Mouse (Mus musculus): Measurements from ENCODE around the gene Wwox.

The Wwox gene

DNA sequence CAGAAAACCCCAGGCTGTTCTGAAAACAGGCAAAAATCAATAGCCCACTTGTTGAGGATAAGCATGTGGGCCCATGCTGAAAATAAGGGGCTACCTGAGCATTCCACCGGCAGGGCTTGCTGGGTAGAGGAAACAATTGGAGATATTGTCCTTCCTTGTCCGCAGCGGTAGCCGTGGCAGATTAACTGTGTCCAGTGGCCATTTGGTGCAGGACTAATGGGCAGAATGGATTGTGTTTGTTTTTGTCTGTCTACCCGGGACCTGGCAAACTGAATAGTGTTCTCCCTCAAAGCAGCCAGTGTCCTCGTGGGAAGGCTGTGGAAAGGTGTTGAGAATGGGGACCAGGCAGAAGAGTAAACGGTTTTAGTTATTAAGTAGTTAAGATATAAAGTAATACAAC, 416.4 kb downstream of the Wwox start:
- no peak for ATAC-seq (ENCODE audit: low TSS enrichment)

DNA sequence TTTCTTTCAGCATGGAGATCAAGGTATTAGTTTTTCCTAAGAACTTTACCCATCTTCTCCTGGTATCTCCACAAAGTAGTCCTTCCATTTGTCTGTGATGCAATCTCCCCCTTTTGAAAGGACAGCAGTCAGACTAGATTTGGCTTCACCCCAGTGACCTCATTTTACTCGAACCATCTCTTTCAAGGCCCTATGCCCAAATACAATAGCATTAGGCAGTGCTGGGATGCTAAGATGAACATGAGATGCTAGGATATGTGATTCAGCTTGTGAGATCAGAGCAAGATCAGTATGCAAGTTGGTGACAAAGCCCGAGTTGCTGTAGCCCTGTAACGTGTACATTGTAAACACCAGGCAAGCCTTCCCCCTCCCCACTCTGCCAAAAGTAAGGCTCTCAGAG, 426.5 kb downstream of the Wwox start:
- no peak for ATAC-seq (ENCODE audit: low TSS enrichment)

- ATAC-seq (ENCODE audit: low TSS enrichment), result no peak
Measured at GRCm38 (mm10) chr8:114869321-114869720, 429.9 kb downstream of the Wwox start.

- no peak for ATAC-seq (ENCODE audit: low TSS enrichment)
Measured at GRCm38 (mm10) chr8:114870410-114870809, 431.0 kb downstream of the Wwox start.

DNA sequence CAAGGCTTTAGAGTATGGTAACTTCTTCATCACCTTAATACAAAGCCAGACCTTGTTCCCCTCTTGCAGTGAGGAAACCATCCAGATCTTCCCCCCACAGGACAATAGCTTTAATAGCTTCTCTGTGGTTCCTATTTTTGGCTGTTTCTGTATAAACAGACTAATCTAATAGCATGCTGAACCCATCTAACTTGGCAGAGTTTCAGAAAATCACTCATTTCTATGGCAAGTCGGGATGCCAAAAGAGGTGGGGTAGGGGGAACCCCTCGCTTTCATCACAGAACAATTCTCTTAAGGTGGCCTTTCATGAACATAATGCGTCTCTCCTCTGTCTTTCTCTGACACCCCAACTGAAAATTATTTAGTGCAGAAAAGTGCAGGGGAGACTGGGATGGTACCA, 433.0 kb downstream of the Wwox start:
- ATAC-seq (ENCODE audit: low TSS enrichment), result no peak

DNA sequence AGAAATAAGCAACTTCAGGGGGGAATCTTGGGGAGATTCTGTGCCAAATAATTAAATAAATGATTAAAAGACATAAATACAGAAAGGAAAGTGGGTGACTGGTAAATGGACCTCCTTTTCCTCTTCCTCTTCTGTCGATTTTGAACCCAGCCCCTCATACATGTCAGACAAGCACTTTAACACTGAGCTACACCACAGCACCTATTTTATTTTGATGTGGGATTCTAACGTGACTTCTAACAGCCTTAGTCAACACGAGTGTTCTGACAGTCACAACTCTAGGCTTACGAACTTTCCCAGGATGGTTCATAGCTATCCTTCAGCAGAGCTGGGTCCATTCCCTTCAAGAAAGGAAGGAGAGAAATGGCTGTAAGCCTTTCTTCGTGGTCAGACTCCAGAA, 435.7 kb downstream of the Wwox start:
- no peak for ATAC-seq (ENCODE audit: low TSS enrichment)

GRCm38 (mm10) chr8:114876161-114876611, 436.7 kb downstream of the Wwox start:
- no peak for ATAC-seq (ENCODE audit: low TSS enrichment)

GRCm38 (mm10) chr8:114876696-114877206, 437.3 kb downstream of the Wwox start:
- no peak for ATAC-seq (ENCODE audit: low TSS enrichment)

DNA sequence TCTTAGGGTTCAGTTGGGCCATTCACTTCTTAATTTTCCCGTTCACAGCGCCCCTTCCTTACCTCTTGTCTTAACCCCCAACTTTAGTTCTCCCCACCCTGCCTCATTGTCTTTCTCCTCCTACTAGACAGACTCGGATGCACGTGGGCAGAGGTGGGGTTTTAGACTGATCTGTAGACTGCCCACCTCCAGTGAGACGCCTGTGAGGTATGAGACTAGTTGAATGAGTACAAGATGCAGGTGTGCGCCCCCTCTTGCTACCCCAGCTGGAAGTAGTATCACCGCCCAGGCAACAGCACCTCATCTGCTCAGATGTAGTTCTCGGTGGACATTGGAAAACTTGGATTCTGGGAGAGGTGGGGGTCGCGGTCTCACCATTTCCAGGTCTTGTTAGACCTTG, 437.8 kb downstream of the Wwox start:
- no peak for ATAC-seq (ENCODE audit: low TSS enrichment)

DNA sequence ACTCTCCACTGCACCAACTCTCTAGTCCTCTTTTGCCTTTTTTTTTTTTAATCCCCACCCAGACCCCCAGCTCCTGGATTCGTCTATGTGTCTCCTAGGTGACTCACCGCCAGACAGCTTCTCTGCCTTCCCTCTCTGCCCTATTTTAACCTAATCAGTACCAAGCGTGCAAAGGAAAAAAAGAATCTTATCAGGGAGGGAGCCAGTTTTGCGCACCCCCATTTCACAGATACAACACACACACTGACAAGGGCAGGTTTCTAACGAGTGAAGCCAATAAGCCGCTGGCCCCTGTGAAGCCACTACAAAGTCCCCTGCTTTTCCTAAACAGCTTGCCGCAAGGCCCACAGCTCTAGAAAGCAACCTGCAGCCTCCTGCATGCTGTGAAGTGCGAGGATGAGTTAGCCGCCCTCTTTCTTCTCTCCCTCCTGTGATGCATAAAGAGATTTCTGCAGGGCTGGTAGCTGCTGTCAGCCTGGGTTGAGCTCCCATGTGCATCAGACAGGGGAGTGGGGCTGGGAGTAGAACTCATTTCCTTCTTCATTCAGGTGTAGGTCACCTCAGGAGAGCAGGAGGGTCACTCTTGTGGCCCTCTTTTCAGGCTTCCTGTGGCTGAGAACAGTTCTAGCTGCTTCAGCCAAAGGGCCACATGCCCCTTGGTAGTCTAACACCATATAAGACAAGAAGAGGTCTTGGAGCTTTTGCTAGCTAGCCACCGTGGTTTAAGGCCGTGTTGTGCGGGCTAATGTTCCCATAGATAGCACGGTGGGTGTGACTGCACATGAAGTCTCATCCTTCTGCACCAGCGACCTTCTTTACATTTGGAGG, 439.2 kb downstream of the Wwox start:
- ATAC-seq (ENCODE audit: low TSS enrichment), result no peak

DNA sequence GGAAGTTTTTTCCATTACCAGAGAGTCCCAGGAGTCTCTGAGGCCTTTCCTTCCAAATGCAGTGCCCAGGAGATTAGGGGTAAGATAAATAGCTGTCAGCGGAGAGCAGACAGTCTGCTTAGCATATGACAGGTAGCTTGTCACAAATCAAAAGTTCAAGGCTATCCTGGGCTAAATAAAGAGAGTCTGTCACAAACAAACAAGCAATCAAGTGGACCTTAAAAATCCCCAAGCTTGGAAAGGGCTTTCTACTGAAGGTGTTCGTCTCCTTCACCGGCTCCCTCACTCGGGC, 439.8 kb downstream of the Wwox start:
- ATAC-seq (ENCODE audit: low TSS enrichment), result no peak

DNA sequence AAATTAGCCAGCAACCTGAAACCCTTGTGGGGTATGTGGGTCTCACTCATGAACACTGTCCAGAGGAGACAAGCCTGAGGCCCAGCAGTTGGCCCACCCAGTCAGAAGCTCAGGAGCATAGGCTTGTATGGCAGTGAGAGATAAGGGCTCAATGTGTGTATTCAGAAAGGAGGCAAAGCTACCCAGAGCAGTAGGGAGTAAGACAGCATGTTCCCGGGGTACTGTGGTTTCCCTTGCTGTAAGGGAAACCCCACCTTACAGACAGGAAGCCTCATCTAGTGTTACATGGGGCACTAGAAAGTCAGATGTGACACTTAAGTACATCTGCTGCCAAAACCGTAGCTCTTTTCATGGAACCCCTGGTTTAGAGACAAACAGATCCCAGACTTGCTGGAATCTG, 440.2 kb downstream of the Wwox start:
- ATAC-seq (ENCODE audit: low TSS enrichment), result no peak

DNA sequence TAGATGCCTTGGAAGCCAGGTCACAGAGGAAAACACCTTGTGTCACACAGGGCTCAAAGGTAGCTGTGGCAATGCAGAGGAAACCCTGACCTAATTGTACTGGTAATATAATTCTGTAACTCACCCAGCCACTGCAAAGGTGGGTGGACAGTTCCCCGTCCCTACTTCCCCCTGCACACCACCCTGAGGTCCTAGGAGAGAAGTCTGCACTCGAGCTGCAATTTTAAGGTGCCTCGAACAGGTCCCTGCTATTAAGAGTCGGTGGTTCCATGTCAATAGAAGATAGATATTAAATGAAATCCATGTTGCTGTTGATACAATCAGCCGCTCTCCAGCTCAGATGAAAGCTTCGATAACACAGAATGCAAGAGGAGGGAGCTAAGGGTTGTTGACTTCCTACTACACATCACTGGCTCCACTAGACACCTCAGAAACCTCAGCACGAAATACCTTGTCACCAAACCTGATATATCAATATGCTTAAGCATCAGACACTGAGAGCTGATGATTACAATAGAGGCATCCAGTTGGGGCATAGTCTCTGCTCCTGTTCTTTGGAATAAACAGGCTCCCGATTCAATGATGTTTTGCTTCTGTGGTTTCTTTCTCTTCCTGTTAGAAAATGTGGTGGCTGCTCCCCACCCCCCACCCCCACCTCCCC, 441.1 kb downstream of the Wwox start:
- no peak for ATAC-seq (ENCODE audit: low TSS enrichment)

DNA sequence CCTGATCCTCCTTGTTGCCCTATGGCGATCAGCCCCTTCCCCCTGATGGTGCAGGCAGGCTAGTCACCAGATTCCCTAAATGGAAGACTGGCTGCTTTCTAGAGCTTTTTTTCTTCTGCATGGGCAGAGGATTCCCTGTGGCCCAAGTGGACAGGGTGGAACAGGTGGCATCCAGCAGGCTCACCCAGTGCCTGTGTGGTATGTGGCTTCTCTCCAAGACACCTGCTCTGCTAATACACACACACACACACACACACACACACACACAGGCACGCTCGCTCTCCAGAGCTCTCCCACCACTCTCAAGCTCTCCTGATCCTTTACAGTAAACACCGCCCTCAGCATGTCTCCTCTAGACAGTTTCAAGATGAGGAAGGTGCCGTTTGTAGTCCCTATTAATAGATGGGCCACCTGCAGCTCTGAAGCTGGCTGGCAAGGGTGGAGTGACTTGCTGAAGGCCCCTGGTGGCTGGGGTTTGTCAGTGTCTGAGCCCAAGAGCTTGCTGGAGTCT, 442.5 kb downstream of the Wwox start:
- no peak for ATAC-seq (ENCODE audit: low TSS enrichment)

DNA sequence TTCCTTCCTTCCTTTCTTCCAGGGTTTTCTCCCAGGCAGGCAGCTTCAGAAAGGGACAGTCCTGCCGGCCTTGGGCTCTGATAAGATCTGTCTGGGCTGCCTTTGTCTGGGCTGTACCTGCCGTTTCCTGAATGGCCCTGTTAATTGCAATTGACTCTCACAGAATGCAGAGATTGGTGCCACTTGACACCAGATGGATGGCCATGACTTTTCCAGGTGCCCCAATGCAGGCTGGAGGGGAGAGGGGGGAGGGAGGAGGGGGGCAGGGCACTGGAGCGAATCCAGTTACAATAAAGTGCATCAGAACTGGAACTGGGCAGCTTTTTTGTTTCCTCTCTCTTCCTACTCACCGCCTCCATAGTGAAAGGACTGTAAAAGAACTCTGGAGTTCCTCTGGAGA, 443.0 kb downstream of the Wwox start:
- ATAC-seq (ENCODE audit: low TSS enrichment), result no peak

GRCm38 (mm10) chr8:114882936-114883606, 443.6 kb downstream of the Wwox start:
- ATAC-seq (ENCODE audit: low TSS enrichment), result no peak

DNA sequence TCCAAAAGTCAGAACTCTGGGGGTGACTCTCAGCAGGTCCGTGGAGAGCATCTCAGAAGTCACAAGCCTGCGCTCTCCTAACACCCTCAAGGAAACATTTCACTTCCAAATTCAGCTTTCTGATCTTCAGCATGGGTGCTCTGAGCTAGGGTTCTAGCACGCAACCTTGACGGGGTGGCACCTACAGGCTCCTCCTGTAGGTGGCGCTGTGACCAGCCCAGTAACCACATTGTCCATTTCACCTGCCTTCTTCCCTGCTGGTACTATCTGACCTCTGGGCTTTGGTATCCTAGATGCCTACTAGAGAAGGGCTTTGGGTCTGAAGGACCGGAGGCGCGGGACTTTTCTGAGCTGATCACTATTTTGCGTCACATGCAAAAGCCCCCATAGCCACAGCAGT, 444.5 kb downstream of the Wwox start:
- no peak for ATAC-seq (ENCODE audit: low TSS enrichment)

- no peak for ATAC-seq (ENCODE audit: low TSS enrichment)
Measured at GRCm38 (mm10) chr8:114885026-114885592, 445.7 kb downstream of the Wwox start.

- no peak for ATAC-seq (ENCODE audit: low TSS enrichment)
Measured at GRCm38 (mm10) chr8:114888388-114888787, 448.9 kb downstream of the Wwox start.

DNA sequence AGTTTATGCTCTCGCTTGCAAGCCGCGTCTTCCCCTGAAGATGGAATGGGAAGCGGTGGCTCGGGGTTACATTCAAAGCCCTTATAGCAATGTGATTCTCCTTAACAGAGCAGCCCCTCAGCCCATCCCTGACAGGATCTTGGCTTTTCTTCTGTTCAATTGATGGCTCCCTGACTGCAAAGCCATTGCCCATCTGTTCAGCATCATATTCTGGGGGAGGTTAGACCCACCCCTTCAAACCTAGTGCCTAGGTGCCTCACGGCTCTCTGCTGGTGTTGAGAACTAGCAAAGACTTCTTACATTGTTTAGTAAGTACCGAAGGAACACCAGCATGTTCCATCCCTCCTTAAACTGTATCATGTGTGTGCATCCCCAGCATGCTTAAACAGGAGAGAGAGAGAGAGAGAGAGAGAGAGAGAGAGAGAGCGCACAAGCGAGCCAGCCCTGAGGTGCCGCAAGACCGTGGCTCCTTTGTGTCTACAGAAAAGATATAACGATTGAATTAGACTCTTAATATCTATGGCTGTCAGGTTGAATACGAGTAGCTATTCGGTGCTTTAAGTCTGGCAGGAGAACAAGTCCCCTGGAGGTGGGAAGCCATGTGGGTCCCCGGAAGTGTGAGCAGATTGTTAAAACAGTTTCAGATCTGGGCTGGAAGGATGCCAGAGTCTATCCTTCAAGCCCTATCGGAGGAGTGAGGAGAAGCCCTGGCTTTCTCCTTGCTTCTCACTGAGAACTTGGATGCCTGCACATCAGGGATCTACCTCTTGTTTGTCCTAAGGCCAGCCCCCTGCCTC, 450.3 kb downstream of the Wwox start:
- ATAC-seq (ENCODE audit: low TSS enrichment), result peak; percentile 62; the same call in 1 of the 2 replicates

DNA sequence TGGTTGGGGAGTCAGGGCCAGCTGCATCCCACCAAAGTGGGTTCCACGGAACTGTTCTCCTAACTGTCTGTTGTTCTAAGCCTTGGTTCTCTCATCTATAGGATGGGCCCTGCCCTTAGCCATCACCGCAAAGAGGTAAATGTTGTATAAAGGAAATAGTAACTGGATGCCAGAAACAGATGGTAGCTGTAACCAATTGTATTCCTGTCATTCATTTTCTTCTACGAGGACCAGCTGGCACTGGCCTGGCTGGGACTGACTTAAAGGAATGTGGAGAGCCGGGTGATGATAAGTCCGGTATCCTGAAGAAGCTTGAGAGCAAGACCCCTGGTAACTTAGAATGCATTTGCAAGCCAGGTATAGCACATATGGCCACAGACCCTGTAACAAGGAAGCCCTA, 451.0 kb downstream of the Wwox start:
- ATAC-seq (ENCODE audit: low TSS enrichment), result no peak

All from frontal cortex, adult (tissue).